Mouse (Mus musculus): Measurements from ENCODE around the gene Caskin1. TPM values are rescaled to one million over a fixed set of nuclear protein-coding genes. Genes with fewer than 3 reads are reported as not detected.

Gene Caskin1
- polyA plus RNA-seq, 1 experiment from 2014 or later, result 14.8 TPM

GRCm38 (mm10) chr17:24474557-24474956 is 13.8 kb upstream of the Caskin1 start:
- 86% methylated on average over 5 of the region's 5 CpGs for WGBS
- peaks cover 36% of the 10 kb centered on the region for H3K36me3 ChIP-seq (replicated peaks)
- H3K4me3 ChIP-seq (replicated peaks), result no peak overlapping the region
- ATAC-seq (ENCODE audit: low FRiP score), result no peak
- no peaks in the 10 kb centered on the region for H3K27me3 ChIP-seq
- no peak overlapping the region for H3K9ac ChIP-seq
- no peak overlapping the region for H3K4me2 ChIP-seq
- peaks cover 39% of the 10 kb centered on the region for H3K4me1 ChIP-seq
- no peak overlapping the region for H3K27ac ChIP-seq
- no peaks in the 10 kb centered on the region for H3K9me3 ChIP-seq

- H3K36me3 ChIP-seq (replicated peaks), result peaks cover 36% of the 10 kb centered on the region
- 96% methylated on average over 6 of the region's 6 CpGs for WGBS
- no peaks in the 10 kb centered on the region for H3K9me3 ChIP-seq
- H3K4me2 ChIP-seq, result no peak overlapping the region
- no peak for ATAC-seq (ENCODE audit: low FRiP score)
- H3K27ac ChIP-seq, result no peak overlapping the region
- H3K9ac ChIP-seq, result no peak overlapping the region
- H3K4me3 ChIP-seq (replicated peaks), result no peak overlapping the region
- no peaks in the 10 kb centered on the region for H3K27me3 ChIP-seq
- peaks cover 47% of the 10 kb centered on the region for H3K4me1 ChIP-seq
Observed at GRCm38 (mm10) chr17:24475586-24475985, 12.8 kb upstream of the Caskin1 start.

- H3K27ac ChIP-seq, result no peak overlapping the region
- H3K9me3 ChIP-seq, result no peaks in the 10 kb centered on the region
- 95% methylated on average over 10 of the region's 10 CpGs for WGBS
- ATAC-seq (ENCODE audit: low FRiP score), result no peak
- H3K9ac ChIP-seq, result no peak overlapping the region
- H3K36me3 ChIP-seq (replicated peaks), result peaks cover 36% of the 10 kb centered on the region
- no peaks in the 10 kb centered on the region for H3K27me3 ChIP-seq
- no peak overlapping the region for H3K4me2 ChIP-seq
- no peak overlapping the region for H3K4me3 ChIP-seq (replicated peaks)
- H3K4me1 ChIP-seq, result peaks cover 41% of the 10 kb centered on the region
Observed at GRCm38 (mm10) chr17:24476022-24476776, 12.2 kb upstream of the Caskin1 start.

GRCm38 (mm10) chr17:24477053-24477984 is 11.1 kb upstream of the Caskin1 start:
- H3K4me3 ChIP-seq (replicated peaks), result peak overlapping the region; percentile 78; the same call in 1 of the 2 replicates
- peaks cover 36% of the 10 kb centered on the region for H3K36me3 ChIP-seq (replicated peaks)
- WGBS, result 90% methylated on average over 20 of the region's 20 CpGs

GRCm38 (mm10) chr17:24477985-24478600 is 10.3 kb upstream of the Caskin1 start:
- peak overlapping the region; percentile 78 for H3K4me3 ChIP-seq (replicated peaks)
- peak; percentile 27 for ATAC-seq (ENCODE audit: low FRiP score)
- peak overlapping the region; percentile 82 for H3K9ac ChIP-seq
- no peaks in the 10 kb centered on the region for H3K9me3 ChIP-seq
- peaks cover 36% of the 10 kb centered on the region for H3K36me3 ChIP-seq (replicated peaks)
- WGBS, result 55% methylated on average over 11 of the region's 11 CpGs
- peak overlapping the region; percentile 51 for H3K4me2 ChIP-seq
- no peaks in the 10 kb centered on the region for H3K27me3 ChIP-seq
- H3K4me1 ChIP-seq, result peaks cover 22% of the 10 kb centered on the region
- H3K27ac ChIP-seq, result no peak overlapping the region; the same call in 1 of the 2 replicates

More at GRCm38 (mm10) chr17:24477053-24477984, 11.1 kb upstream of the Caskin1 start:
- H3K27ac ChIP-seq, result no peak overlapping the region
- no peaks in the 10 kb centered on the region for H3K27me3 ChIP-seq
- H3K4me2 ChIP-seq, result peak overlapping the region; percentile 51
- ATAC-seq (ENCODE audit: low FRiP score), result no peak
- H3K9ac ChIP-seq, result peak overlapping the region; percentile 49; the same call in 1 of the 2 replicates
- H3K9me3 ChIP-seq, result no peaks in the 10 kb centered on the region
- H3K4me1 ChIP-seq, result peaks cover 30% of the 10 kb centered on the region

- Histone ChIP-seq H3K9ac (peak within 1 kb of the TSS; percentile 82), H3K36me3 (replicated peaks) (peaks cover 33% of the 10 kb centered on the region), H3K4me1 (peaks cover 21% of the 10 kb centered on the region), H3K27me3 (no peaks in the 10 kb centered on the region), H3K4me3 (replicated peaks) (peak within 1 kb of the TSS; percentile 78), H3K4me2 (peak within 1 kb of the TSS; percentile 51), H3K27ac (peak within 1 kb of the TSS; percentile 98), H3K9me3 (no peaks in the 10 kb centered on the region)
- ATAC-seq (ENCODE audit: low FRiP score), result peak; percentile 94
- WGBS, result under 1% methylated on average over 48 of the region's 48 CpGs
Observed at GRCm38 (mm10) chr17:24478663-24479380, 9.6 kb upstream of the Caskin1 start, which contains the start of gene Mlst8. Mlst8 (minus strand) TSS chr17:24479078.

GRCm38 (mm10) chr17:24479431-24479830 is 9.0 kb upstream of the Caskin1 start:
- ATAC-seq (ENCODE audit: low FRiP score), result no peak
- H3K9ac ChIP-seq, result no peak overlapping the region; the same call in 1 of the 2 replicates
- H3K4me3 ChIP-seq (replicated peaks), result peak overlapping the region; percentile 78

GRCm38 (mm10) chr17:24480201-24480826 is 8.1 kb upstream of the Caskin1 start:
- Histone ChIP-seq H3K27ac (no peak overlapping the region; the same call in 1 of the 2 replicates), H3K36me3 (replicated peaks) (peaks cover 19% of the 10 kb centered on the region), H3K27me3 (no peaks in the 10 kb centered on the region), H3K4me2 (no peak overlapping the region), H3K9me3 (no peaks in the 10 kb centered on the region), H3K4me3 (replicated peaks) (no peak overlapping the region), H3K9ac (no peak overlapping the region; the same call in 1 of the 2 replicates), H3K4me1 (peaks cover 21% of the 10 kb centered on the region)
- no peak for ATAC-seq (ENCODE audit: low FRiP score)
- 52% methylated on average over 3 of the region's 3 CpGs for WGBS

More at GRCm38 (mm10) chr17:24479431-24479830, 9.0 kb upstream of the Caskin1 start:
- Histone ChIP-seq H3K36me3 (replicated peaks) (peaks cover 28% of the 10 kb centered on the region), H3K4me1 (peaks cover 19% of the 10 kb centered on the region), H3K27ac (no peak overlapping the region), H3K9me3 (no peaks in the 10 kb centered on the region), H3K4me2 (peak overlapping the region; percentile 51), H3K27me3 (no peaks in the 10 kb centered on the region)
- 20% methylated on average over 1 of the region's 1 CpGs for WGBS

- peaks cover 26% of the 10 kb centered on the region for H3K4me1 ChIP-seq
- H3K4me2 ChIP-seq, result no peak overlapping the region
- no peak overlapping the region for H3K9ac ChIP-seq
- peaks cover 10% of the 10 kb centered on the region for H3K36me3 ChIP-seq (replicated peaks)
- H3K4me3 ChIP-seq (replicated peaks), result no peak overlapping the region
- WGBS, result 95% methylated on average over 20 of the region's 20 CpGs
- no peaks in the 10 kb centered on the region for H3K9me3 ChIP-seq
- no peak overlapping the region for H3K27ac ChIP-seq
- no peak for ATAC-seq (ENCODE audit: low FRiP score)
- no peaks in the 10 kb centered on the region for H3K27me3 ChIP-seq
Observed at GRCm38 (mm10) chr17:24481027-24481815, 7.2 kb upstream of the Caskin1 start.

GRCm38 (mm10) chr17:24483495-24483894 is 4.9 kb upstream of the Caskin1 start:
- ATAC-seq (ENCODE audit: low FRiP score), result no peak
- Histone ChIP-seq H3K36me3 (replicated peaks) (no peaks in the 10 kb centered on the region), H3K4me1 (peaks cover 24% of the 10 kb centered on the region), H3K4me2 (no peak overlapping the region), H3K27me3 (peaks cover 11% of the 10 kb centered on the region), H3K27ac (no peak overlapping the region), H3K9ac (no peak overlapping the region), H3K4me3 (replicated peaks) (no peak overlapping the region), H3K9me3 (no peaks in the 10 kb centered on the region)
- 88% methylated on average over 3 of the region's 3 CpGs for WGBS
